Mouse (Mus musculus): Measurements from ENCODE around the gene Leo1. TPM values are rescaled to one million over a fixed set of nuclear protein-coding genes. Genes with fewer than 3 reads are reported as not detected.
"Not testable (repeated sequence)": the region's sequence is repeated elsewhere in the genome, so short reads cannot be mapped to it uniquely, and the experiment has no call there.

Leo1 gene
- polyA plus RNA-seq, 1 experiment from 2014 or later, result 41.4 TPM

GRCm38 (mm10) chr9:75448021-75448420, 6.7 kb downstream of the Leo1 start:
- H3K4me1 ChIP-seq (replicated peaks), result peaks cover 2% of the 10 kb centered on the region; the same call in 1 of the 2 replicates
- H3K4me2 ChIP-seq, result no peak overlapping the region
- H3K9ac ChIP-seq, result no peak overlapping the region
- H3K27me3 ChIP-seq, result no peaks in the 10 kb centered on the region
- H3K36me3 ChIP-seq, result peaks cover 75% of the 10 kb centered on the region
- no peak for ATAC-seq (ENCODE audit: low read depth)
- H3K4me3 ChIP-seq, result no peak overlapping the region
- WGBS, result 85% methylated on average over 3 of the region's 3 CpGs
- H3K27ac ChIP-seq (replicated peaks), result no peak overlapping the region
- H3K9me3 ChIP-seq, result no peaks in the 10 kb centered on the region

GRCm38 (mm10) chr9:75453994-75454393, 12.7 kb downstream of the Leo1 start:
- Histone ChIP-seq H3K9ac (no peak overlapping the region), H3K9me3 (no peaks in the 10 kb centered on the region), H3K36me3 (peaks cover 92% of the 10 kb centered on the region), H3K4me2 (no peak overlapping the region), H3K4me1 (replicated peaks) (no peaks in the 10 kb centered on the region), H3K27ac (replicated peaks) (no peak overlapping the region), H3K27me3 (no peaks in the 10 kb centered on the region), H3K4me3 (no peak overlapping the region)
- WGBS, result 84% methylated on average over 2 of the region's 2 CpGs
- ATAC-seq (ENCODE audit: low read depth), result no peak

- no peak overlapping the region for H3K4me3 ChIP-seq
- no peaks in the 10 kb centered on the region for H3K4me1 ChIP-seq (replicated peaks)
- H3K9ac ChIP-seq, result no peak overlapping the region
- no peak for ATAC-seq (ENCODE audit: low read depth)
- H3K27ac ChIP-seq (replicated peaks), result no peak overlapping the region
- H3K4me2 ChIP-seq, result no peak overlapping the region
- no peaks in the 10 kb centered on the region for H3K27me3 ChIP-seq
- WGBS, result 85% methylated on average over 10 of the region's 10 CpGs
- H3K9me3 ChIP-seq, result no peaks in the 10 kb centered on the region
- H3K36me3 ChIP-seq, result peaks cover 97% of the 10 kb centered on the region
Observed at GRCm38 (mm10) chr9:75455684-75456083, 14.4 kb downstream of the Leo1 start.

DNA sequence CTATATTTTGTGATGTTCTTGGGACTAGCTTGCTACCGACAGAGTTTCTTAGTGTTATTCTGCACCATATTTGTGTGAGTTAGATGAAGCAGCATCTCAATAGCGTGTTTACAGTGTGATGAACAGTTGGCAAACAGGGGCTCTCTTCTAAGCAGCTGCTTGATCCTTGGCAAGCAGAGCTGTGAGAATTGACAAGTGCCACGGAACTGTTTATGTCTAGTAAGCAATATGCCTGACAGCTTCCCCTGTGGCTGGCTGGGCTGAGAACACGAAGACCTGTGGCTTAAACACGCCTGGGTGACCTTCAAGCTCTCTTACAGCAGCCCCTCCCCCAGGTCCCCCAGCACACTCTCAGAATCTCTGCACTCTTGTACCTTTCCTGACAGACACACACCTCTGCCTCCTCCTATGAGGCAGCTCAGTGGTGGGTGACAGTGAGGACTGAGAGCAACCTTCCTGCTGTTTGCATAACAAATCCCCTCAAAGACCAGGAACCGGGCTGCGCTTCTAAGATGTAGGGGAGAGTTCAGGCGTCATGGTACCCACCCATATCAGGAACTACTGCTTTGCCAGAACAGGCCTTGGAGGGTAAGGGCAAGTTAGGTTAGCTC, 21.8 kb downstream of the Leo1 start:
- no peak for ATAC-seq (ENCODE audit: low read depth)
- Histone ChIP-seq H3K4me1 (replicated peaks) (no peaks in the 10 kb centered on the region), H3K36me3 (peaks cover 96% of the 10 kb centered on the region), H3K4me2 (no peak overlapping the region), H3K9me3 (no peaks in the 10 kb centered on the region), H3K27me3 (no peaks in the 10 kb centered on the region), H3K27ac (replicated peaks) (no peak overlapping the region), H3K4me3 (no peak overlapping the region), H3K9ac (no peak overlapping the region)
- WGBS, result 83% methylated on average over 8 of the region's 8 CpGs

DNA sequence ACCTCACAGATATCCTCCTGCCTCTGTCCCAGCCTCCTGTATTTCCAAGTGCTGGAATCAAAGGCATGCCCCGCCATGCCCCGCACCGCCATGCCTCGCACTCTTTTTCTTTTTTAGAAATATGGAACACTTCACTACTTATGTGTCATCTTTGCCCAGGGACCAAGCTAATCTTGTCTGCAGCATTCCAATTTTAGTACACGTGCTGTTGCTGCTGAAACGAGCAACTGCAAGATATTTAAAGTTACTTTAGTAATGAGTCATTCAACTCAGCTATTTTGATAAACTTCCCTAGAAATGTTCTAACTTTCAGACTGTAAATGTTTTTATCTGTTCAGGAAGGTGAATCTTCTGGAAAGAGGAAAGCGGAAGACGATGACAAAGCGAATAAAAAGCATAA, 24.5 kb downstream of the Leo1 start:
- peaks cover 78% of the 10 kb centered on the region for H3K36me3 ChIP-seq
- H3K4me2 ChIP-seq, result no peak overlapping the region
- no peak overlapping the region for H3K4me3 ChIP-seq
- H3K27me3 ChIP-seq, result no peaks in the 10 kb centered on the region
- H3K9me3 ChIP-seq, result no peaks in the 10 kb centered on the region
- no peak overlapping the region for H3K9ac ChIP-seq
- H3K27ac ChIP-seq (replicated peaks), result no peak overlapping the region
- no peak for ATAC-seq (ENCODE audit: low read depth)
- H3K4me1 ChIP-seq (replicated peaks), result no peaks in the 10 kb centered on the region
- WGBS, result 94% methylated on average over 9 of the region's 9 CpGs

- Histone ChIP-seq H3K4me2 (no peak overlapping the region), H3K36me3 (peaks cover 74% of the 10 kb centered on the region), H3K4me3 (no peak overlapping the region), H3K9me3 (no peaks in the 10 kb centered on the region), H3K27me3 (no peaks in the 10 kb centered on the region), H3K4me1 (replicated peaks) (no peaks in the 10 kb centered on the region), H3K9ac (no peak overlapping the region), H3K27ac (replicated peaks) (no peak overlapping the region)
- 93% methylated on average over 4 of the region's 4 CpGs for WGBS
- no peak for ATAC-seq (ENCODE audit: low read depth)
Observed at GRCm38 (mm10) chr9:75466641-75467040, 25.3 kb downstream of the Leo1 start.

DNA sequence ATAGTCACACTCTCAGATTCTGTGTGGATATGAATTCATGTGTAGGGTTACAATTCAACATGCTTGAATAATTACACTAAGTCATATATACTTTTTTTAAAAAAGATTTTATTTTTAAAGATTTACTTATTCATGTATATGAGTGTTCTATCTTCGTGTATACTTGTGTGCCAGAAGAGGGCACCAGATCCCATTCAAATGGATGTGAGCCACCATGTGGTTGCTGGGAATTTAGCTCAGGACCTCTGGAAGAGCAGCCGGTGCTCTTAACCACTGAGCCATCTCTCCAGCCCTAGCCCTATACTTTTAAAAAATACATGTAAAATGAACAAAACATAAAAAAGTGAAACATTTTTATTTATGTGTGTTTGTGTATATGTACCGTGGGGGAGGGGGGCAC, 26.3 kb downstream of the Leo1 start:
- H3K36me3 ChIP-seq, result peaks cover 67% of the 10 kb centered on the region
- H3K9me3 ChIP-seq, result no peaks in the 10 kb centered on the region
- H3K4me3 ChIP-seq, result no peak overlapping the region
- H3K27ac ChIP-seq (replicated peaks), result no peak overlapping the region
- H3K4me1 ChIP-seq (replicated peaks), result no peaks in the 10 kb centered on the region
- WGBS, result 97% methylated on average over 3 of the region's 3 CpGs
- no peak overlapping the region for H3K4me2 ChIP-seq
- H3K9ac ChIP-seq, result no peak overlapping the region
- ATAC-seq (ENCODE audit: low read depth), result no peak
- H3K27me3 ChIP-seq, result no peaks in the 10 kb centered on the region

- H3K4me2 ChIP-seq, result no peak overlapping the region
- no peaks in the 10 kb centered on the region for H3K4me1 ChIP-seq (replicated peaks)
- no peak overlapping the region for H3K27ac ChIP-seq (replicated peaks)
- WGBS, result 85% methylated on average over 14 of the region's 14 CpGs
- ATAC-seq (ENCODE audit: low read depth), result no peak
- H3K9ac ChIP-seq, result no peak overlapping the region
- no peaks in the 10 kb centered on the region for H3K27me3 ChIP-seq
- H3K36me3 ChIP-seq, result peaks cover 61% of the 10 kb centered on the region
- H3K9me3 ChIP-seq, result no peaks in the 10 kb centered on the region
- no peak overlapping the region for H3K4me3 ChIP-seq
Observed at GRCm38 (mm10) chr9:75468297-75468696, 27.0 kb downstream of the Leo1 start.

DNA sequence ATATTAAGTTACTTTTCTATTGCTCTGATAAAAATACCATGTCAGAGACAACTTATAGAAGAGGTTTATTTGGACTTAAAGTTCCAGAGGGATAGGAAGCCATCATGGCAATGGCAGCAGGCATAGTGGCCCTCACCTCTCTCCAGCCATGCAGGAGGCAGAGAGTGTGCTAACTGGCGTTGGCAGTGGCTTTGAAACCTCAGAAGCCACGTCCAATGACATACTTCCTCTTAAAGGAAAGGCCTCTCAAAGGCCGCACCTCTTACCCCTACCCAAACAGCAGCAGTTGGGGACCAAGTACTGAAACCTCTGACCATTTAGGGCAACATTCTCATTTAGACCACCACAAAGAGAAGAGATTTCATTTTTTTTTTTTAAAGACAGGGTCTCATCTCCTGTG, 35.9 kb downstream of the Leo1 start:
- H3K27me3 ChIP-seq, result no peaks in the 10 kb centered on the region
- no peak overlapping the region for H3K4me2 ChIP-seq

DNA sequence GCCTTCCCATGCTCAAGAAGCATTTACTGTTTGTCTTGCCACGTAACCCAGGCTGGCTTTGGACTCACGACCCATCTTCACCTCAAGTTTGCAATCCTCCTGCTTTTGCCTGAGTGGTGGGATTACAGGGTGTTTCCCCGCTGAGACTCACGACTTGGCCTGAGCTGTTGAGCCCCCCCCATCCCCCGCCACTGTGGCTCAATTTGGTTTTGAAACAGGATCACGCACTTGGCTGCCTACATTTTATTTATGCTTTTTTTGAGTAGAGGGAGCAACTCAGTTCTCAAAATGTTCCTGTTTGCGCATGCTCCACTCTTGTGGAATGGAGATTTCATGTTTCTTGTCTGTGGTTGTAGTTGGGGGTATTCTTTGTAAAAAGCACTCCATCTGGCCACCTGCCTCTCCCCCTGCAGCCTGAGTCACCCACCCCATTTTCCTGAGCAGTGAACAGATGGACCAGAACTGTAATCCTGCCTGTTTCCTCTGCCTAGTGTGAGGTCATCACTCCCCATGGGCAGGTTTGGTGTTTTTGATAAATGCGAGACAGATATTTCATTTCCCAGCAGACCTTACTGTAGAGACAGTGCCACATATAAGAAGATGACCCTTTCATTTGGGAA, 37.9 kb downstream of the Leo1 start:
- 60% methylated on average over 8 of the region's 8 CpGs for WGBS
- no peak overlapping the region for H3K9ac ChIP-seq
- no peaks in the 10 kb centered on the region for H3K27me3 ChIP-seq
- no peaks in the 10 kb centered on the region for H3K4me1 ChIP-seq (replicated peaks)
- H3K36me3 ChIP-seq, result peaks cover 20% of the 10 kb centered on the region
- no peak overlapping the region for H3K4me2 ChIP-seq
- H3K9me3 ChIP-seq, result no peaks in the 10 kb centered on the region
- ATAC-seq (ENCODE audit: low read depth), result no peak
- no peak overlapping the region for H3K4me3 ChIP-seq
- 0 out of 2 replicates have a peak overlapping the region, but pooled peaks have one; percentile 20 for H3K27ac ChIP-seq (replicated peaks)

More for the DNA sequence above, 35.9 kb downstream of the Leo1 start:
- H3K9ac ChIP-seq, result no peak overlapping the region
- peaks cover 22% of the 10 kb centered on the region for H3K36me3 ChIP-seq
- H3K9me3 ChIP-seq, result no peaks in the 10 kb centered on the region
- WGBS, result 73% methylated on average over 3 of the region's 3 CpGs
- no peaks in the 10 kb centered on the region for H3K4me1 ChIP-seq (replicated peaks)
- no peak overlapping the region for H3K4me3 ChIP-seq
- no peak overlapping the region for H3K27ac ChIP-seq (replicated peaks)
- no peak for ATAC-seq (ENCODE audit: low read depth)

GRCm38 (mm10) chr9:75480536-75481075, 39.3 kb downstream of the Leo1 start:
- Histone ChIP-seq H3K9ac (no peak overlapping the region), H3K4me1 (replicated peaks) (no peaks in the 10 kb centered on the region), H3K36me3 (peaks cover 23% of the 10 kb centered on the region), H3K9me3 (no peaks in the 10 kb centered on the region), H3K4me2 (no peak overlapping the region), H3K27me3 (no peaks in the 10 kb centered on the region), H3K27ac (replicated peaks) (no peak overlapping the region), H3K4me3 (no peak overlapping the region)
- no peak for ATAC-seq (ENCODE audit: low read depth)
- 91% methylated on average over 5 of the region's 5 CpGs for WGBS

- H3K27ac ChIP-seq (replicated peaks), result no peak overlapping the region
- 88% methylated on average over 6 of the region's 6 CpGs for WGBS
- H3K4me2 ChIP-seq, result no peak overlapping the region
- peaks cover 23% of the 10 kb centered on the region for H3K36me3 ChIP-seq
- H3K9ac ChIP-seq, result no peak overlapping the region
- H3K27me3 ChIP-seq, result no peaks in the 10 kb centered on the region
- no peaks in the 10 kb centered on the region for H3K9me3 ChIP-seq
- no peak for ATAC-seq (ENCODE audit: low read depth)
- H3K4me1 ChIP-seq (replicated peaks), result no peaks in the 10 kb centered on the region
- H3K4me3 ChIP-seq, result no peak overlapping the region
Observed at GRCm38 (mm10) chr9:75485231-75485630, 43.9 kb downstream of the Leo1 start.

DNA sequence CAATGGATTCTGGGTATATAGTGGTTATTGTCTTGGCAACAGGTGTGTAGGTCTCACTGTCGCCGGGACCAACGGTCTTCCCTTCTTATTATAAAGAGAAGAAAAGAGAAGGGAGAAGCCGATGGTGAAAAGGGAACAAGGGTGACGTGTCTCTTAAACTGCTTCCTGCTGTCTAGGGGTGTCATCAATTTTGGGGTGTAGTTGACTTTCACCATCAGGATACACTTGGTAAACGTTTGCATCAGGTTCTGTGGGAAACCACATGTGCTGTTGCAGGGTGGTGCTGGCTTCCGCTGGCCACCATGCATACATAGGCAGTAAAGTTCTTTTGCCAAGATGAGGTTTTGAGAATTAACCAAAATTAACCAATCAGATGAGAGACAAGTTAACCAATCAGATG, 46.9 kb downstream of the Leo1 start:
- H3K27me3 ChIP-seq; H3K9me3 ChIP-seq; H3K4me1 ChIP-seq (replicated peaks); H3K27ac ChIP-seq (replicated peaks); H3K4me2 ChIP-seq; ATAC-seq (ENCODE audit: low read depth); H3K36me3 ChIP-seq; H3K9ac ChIP-seq; H3K4me3 ChIP-seq: not testable (repeated sequence)
- WGBS, result 97% methylated on average over 7 of the region's 7 CpGs
